Mouse (Mus musculus) CH12.LX (cell line): ENCODE measurements around the gene Znrf4. TPM values are rescaled to one million over a fixed set of nuclear protein-coding genes. Genes with fewer than 3 reads are reported as not detected.

Experiments
- DNase-seq: peaks from one replicate; pipeline ENCODE4 v3.0.0-alpha.2; 2013; ENCODE audit errors: extremely low read depth
- H3K27ac ChIP-seq: 2 replicates; pipeline ENCODE4 v1.5.1; 2012; ENCODE audit warnings: low read depth, mild to moderate bottlenecking, control low read depth, moderate library complexity; ENCODE audit not compliant: insufficient read depth
- H3K27me3 ChIP-seq: replicated peaks from 2 replicates; pipeline ENCODE3; 2012; ENCODE audit warnings: inconsistent platforms
- H3K36me3 ChIP-seq, 2 experiments: replicated peaks in 1 of 2; 2 replicates each; pipeline versions ENCODE3 to v1.6.1; 2012; ENCODE audit warnings: inconsistent platforms in 1 of 2, low read length in 1 of 2, mild to moderate bottlenecking in 1 of 2, mixed read lengths in 1 of 2, moderate library complexity in 1 of 2; ENCODE audit not compliant: control insufficient read depth in 1 of 2, insufficient read depth in 1 of 2
- H3K4me1 ChIP-seq, 2 experiments: 2 replicates each; pipeline ENCODE4 v1.6.1; 2012; ENCODE audit warnings: inconsistent platforms in 1 of 2, moderate library complexity in 1 of 2; ENCODE audit not compliant: insufficient read depth in 2 of 2, control insufficient read depth in 1 of 2
- H3K4me2 ChIP-seq: 2 replicates; pipeline ENCODE4 v1.6.1; 2012; ENCODE audit warnings: low read depth, mild to moderate bottlenecking, control low read depth; ENCODE audit not compliant: poor library complexity, insufficient read depth, severe bottlenecking
- H3K4me3 ChIP-seq, 3 experiments: fragments of 150-350 bp in 1 of 3; sonication (generic) in 1 of 3; replicated peaks in 1 of 3; 2 replicates each; pipeline versions ENCODE3 to v1.5.1; 2011 to 2012; ENCODE audit warnings: low read depth in 2 of 3, low read length in 2 of 3, mild to moderate bottlenecking in 2 of 3, moderate library complexity in 2 of 3, control low read depth in 1 of 3, improper control_type of control experiment in 1 of 3, inconsistent platforms in 1 of 3, mixed read lengths in 1 of 3; ENCODE audit not compliant: poor library complexity in 1 of 3
- H3K79me2 ChIP-seq: replicated peaks from 2 replicates; pipeline ENCODE4 v1.6.1; 2012; ENCODE audit warnings: mild to moderate bottlenecking, moderate library complexity; ENCODE audit not compliant: control insufficient read depth, poor library complexity, insufficient read depth, severe bottlenecking; ENCODE audit errors: extremely low read depth
- H3K9ac ChIP-seq: 2 replicates; pipeline ENCODE4 v1.6.1; 2012; ENCODE audit warnings: low read depth, mild to moderate bottlenecking, control low read depth, moderate library complexity; ENCODE audit not compliant: insufficient read depth
- H3K9me3 ChIP-seq: replicated peaks from 2 replicates; pipeline ENCODE3; 2012; ENCODE audit warnings: low read length, inconsistent platforms, mixed read lengths
- CHD1 ChIP-seq: IDR thresholded peaks from 2 replicates; pipeline ENCODE4 v1.6.1; 2012; ENCODE audit warnings: low read depth, low read length, improper control_type of control experiment, inconsistent platforms
- CHD2 ChIP-seq: IDR thresholded peaks from 2 replicates; pipeline ENCODE4 v1.6.1; 2011; ENCODE audit warnings: low read length, improper control_type of control experiment
- CTCF ChIP-seq, 2 experiments: IDR thresholded peaks in 1 of 2; conservative IDR thresholded peaks in 1 of 2; 2 replicates each; pipeline ENCODE4 v1.5.1; 2011 to 2012; ENCODE audit warnings: low read depth in 2 of 2, low read length in 2 of 2, improper control_type of control experiment in 1 of 2, inconsistent platforms in 1 of 2, mild to moderate bottlenecking in 1 of 2, moderate library complexity in 1 of 2
- ELF1 ChIP-seq: IDR thresholded peaks from 2 replicates; pipeline ENCODE4 v1.6.1; 2014; ENCODE audit warnings: low read depth, mild to moderate bottlenecking, inconsistent platforms, low read length, improper control_type of control experiment
- EP300 ChIP-seq: IDR thresholded peaks from 2 replicates; pipeline ENCODE4 v1.6.1; 2011; ENCODE audit warnings: low read length, improper control_type of control experiment
- HCFC1 ChIP-seq: IDR thresholded peaks from 2 replicates; pipeline ENCODE4 v1.6.1; 2012; ENCODE audit warnings: low read depth, mild to moderate bottlenecking, inconsistent platforms, low read length, improper control_type of control experiment
- JUN ChIP-seq: IDR thresholded peaks from 2 replicates; pipeline ENCODE4 v1.6.1; 2011; ENCODE audit warnings: low read depth, mild to moderate bottlenecking, low read length, improper control_type of control experiment, moderate library complexity; ENCODE audit not compliant: insufficient read depth
- MAX ChIP-seq: IDR thresholded peaks from 2 replicates; pipeline ENCODE4 v1.6.1; 2011; ENCODE audit warnings: low read length, improper control_type of control experiment
- MAZ ChIP-seq: IDR thresholded peaks from 2 replicates; pipeline ENCODE4 v1.6.1; 2012; ENCODE audit warnings: low read depth, mild to moderate bottlenecking, inconsistent platforms, low read length, improper control_type of control experiment, moderate library complexity
- MXI1 ChIP-seq: IDR thresholded peaks from 2 replicates; pipeline ENCODE4 v1.6.1; 2011; ENCODE audit warnings: mild to moderate bottlenecking, low read depth, low read length, improper control_type of control experiment
- MYC ChIP-seq: IDR thresholded peaks from 2 replicates; pipeline ENCODE4 v1.6.1; 2011; ENCODE audit warnings: low read depth, mild to moderate bottlenecking, improper control_type of control experiment, low read length
- NELFE ChIP-seq: IDR thresholded peaks from 2 replicates; pipeline ENCODE4 v1.6.1; 2011; ENCODE audit warnings: low read depth, low read length, improper control_type of control experiment
- NRF1 ChIP-seq: IDR thresholded peaks from 2 replicates; pipeline ENCODE4 v1.6.1; 2014; ENCODE audit warnings: low read depth, mild to moderate bottlenecking, inconsistent platforms, low read length, improper control_type of control experiment, moderate library complexity
- RAD21 ChIP-seq: IDR thresholded peaks from 2 replicates; pipeline ENCODE4 v1.6.1; 2011; ENCODE audit warnings: low read depth, mild to moderate bottlenecking, low read length, improper control_type of control experiment, moderate library complexity
- SMC3 ChIP-seq: IDR thresholded peaks from 2 replicates; pipeline ENCODE4 v1.6.1; 2011; ENCODE audit warnings: low read depth, low read length, improper control_type of control experiment
- TCF12 ChIP-seq: IDR thresholded peaks from 2 replicates; pipeline ENCODE4 v1.6.1; 2014; ENCODE audit warnings: low read depth, mild to moderate bottlenecking, inconsistent platforms, low read length, improper control_type of control experiment
- UBTF ChIP-seq: IDR thresholded peaks from 2 replicates; pipeline ENCODE4 v1.6.1; 2012; ENCODE audit warnings: low read depth, mild to moderate bottlenecking, inconsistent platforms, low read length, improper control_type of control experiment, moderate library complexity
- USF2 ChIP-seq: conservative IDR thresholded peaks from 2 replicates; pipeline ENCODE4 v1.6.1; 2011; ENCODE audit warnings: low read depth, low read length, improper control_type of control experiment
- dilution Hi-C: fragments of 300-500 bp; cut with MboI; formaldehyde crosslinking; loops from 2 replicates; pipeline ENCODE4 v1.14.3; 2020; ENCODE audit warnings: low sequenced_read_pairs; ENCODE audit not compliant: extremely low pct_unique_long_range_greater_than_20kb, extremely low pct_ligation_motif_present
- in situ Hi-C: fragments of 300-500 bp; cut with MboI; formaldehyde crosslinking; loops from 3 replicates; pipeline ENCODE4 v1.14.3; 2019; ENCODE audit warnings: low sequenced_read_pairs, low pct_ligation_motif_present, low pct_unique_long_range_greater_than_20kb, mixed read lengths
- polyA plus RNA-seq: library from polyadenylated mRNA; unstranded; fragments of >175 nt; gene quantifications from 2 replicates; pipeline ENCODE4 v1.2.1, GENCODE M21; 2012; ENCODE audit warnings: low read depth; ENCODE audit not compliant: insufficient read length
- total RNA-seq, 2 experiments: library from RNA; depleted of rRNA; stranded (reverse); fragments of 300-350 nt in 1 of 2; fragments of >200 nt in 1 of 2; gene quantifications; 2 replicates each; pipeline ENCODE4 v1.2.3; 2012 to 2014

The Znrf4 gene
- total and polyA plus RNA-seq, 3 experiments, result not detected

- peaks cover 14 to 41% of the 10 kb centered on the region in 2 experiments for H3K4me1 ChIP-seq
- peak; percentile 16 for DNase-seq
- in situ Hi-C loops (no loop called here), dilution Hi-C loops (no loop called here)
- peaks cover 0 to 11% of the 10 kb centered on the region in 2 experiments for H3K36me3 ChIP-seq
- 0 out of 2 replicates have a peak overlapping the region, but pooled peaks have one; percentile 77 for H3K9ac ChIP-seq
- peaks cover 8% of the 10 kb centered on the region for H3K27me3 ChIP-seq
- H3K4me2 ChIP-seq, result peak overlapping the region; percentile 85
- TF ChIP-seq MAZ, result no peak
- no peak for TF ChIP-seq MAX
- no peak for TF ChIP-seq TCF12
- TF ChIP-seq NELFE, result no peak
- no peak for TF ChIP-seq CHD1
- no peak for TF ChIP-seq HCFC1
- no peak for TF ChIP-seq EP300
- TF ChIP-seq CHD2, result no peak
- no peak for TF ChIP-seq CTCF (conservative IDR thresholded peaks at IDR 0.05 in 1 of 2, IDR thresholded peaks at IDR 0.05 in 1 of 2; ENCODE audit: low read depth in 2 of 2, low read length in 2 of 2)
- TF ChIP-seq MYC, result no peak
- no peak for TF ChIP-seq RAD21
- TF ChIP-seq SMC3, result no peak
- peaks cover 4% of the 10 kb centered on the region; the same call in 1 of the 2 replicates for H3K79me2 ChIP-seq
- H3K9me3 ChIP-seq, result peaks cover 23% of the 10 kb centered on the region
- peak overlapping the region; percentile 58 to 82 (median 80) for H3K4me3 ChIP-seq
- no peak overlapping the region for H3K27ac ChIP-seq
Observed at GRCm38 (mm10) chr17:56474831-56475581, 37.2 kb downstream of the Znrf4 start.

- TF ChIP-seq JUN (no peak), ELF1 (no peak), MXI1 (no peak), UBTF (no peak), USF2 (no peak), NRF1 (no peak), EP300 (no peak)
- H3K9me3 ChIP-seq, result peaks cover 23% of the 10 kb centered on the region
- no peak overlapping the region for H3K9ac ChIP-seq
- H3K27ac ChIP-seq, result no peak overlapping the region
- peaks cover 14 to 38% of the 10 kb centered on the region in 2 experiments for H3K4me1 ChIP-seq
- in situ Hi-C loops (no loop called here), dilution Hi-C loops (no loop called here)
- no peak for DNase-seq
- no peak overlapping the region for H3K4me3 ChIP-seq
- H3K4me2 ChIP-seq, result no peak overlapping the region
- peaks cover 4% of the 10 kb centered on the region; the same call in 1 of the 2 replicates for H3K79me2 ChIP-seq
- peaks cover 0 to 16% of the 10 kb centered on the region in 2 experiments for H3K36me3 ChIP-seq
- H3K27me3 ChIP-seq, result peaks cover 8% of the 10 kb centered on the region
Observed at GRCm38 (mm10) chr17:56474311-56474830, 37.9 kb downstream of the Znrf4 start.
